Mouse (Mus musculus) ES-Bruce4 (cell line): ENCODE results near the gene Dnajc27. TPM values are rescaled to one million over a fixed set of nuclear protein-coding genes. Genes with fewer than 3 reads are reported as not detected.

ENCODE experiments used
- H3K27ac ChIP-seq: 2 replicates; pipeline ENCODE4 v1.5.1; 2012; ENCODE audit warnings: low read length, inconsistent platforms; ENCODE audit not compliant: insufficient read depth
- H3K27me3 ChIP-seq: 2 replicates; pipeline ENCODE4 v1.6.1; 2012; ENCODE audit warnings: mild to moderate bottlenecking, low read length, inconsistent platforms; ENCODE audit not compliant: control insufficient read depth, poor library complexity, insufficient read depth, severe bottlenecking
- H3K36me3 ChIP-seq: 2 replicates; pipeline ENCODE4 v1.6.1; 2012; ENCODE audit warnings: inconsistent platforms, mild to moderate bottlenecking, low read length, moderate library complexity; ENCODE audit not compliant: control insufficient read depth, poor library complexity, insufficient read depth, severe bottlenecking
- H3K4me1 ChIP-seq: one replicate; pipeline ENCODE4 v1.8.1; 2011; ENCODE audit warnings: low read length; ENCODE audit not compliant: control insufficient read depth, insufficient read depth
- H3K4me3 ChIP-seq: 2 replicates; pipeline ENCODE4 v1.5.1; 2011; ENCODE audit warnings: low read depth, mild to moderate bottlenecking, low read length
- H3K9ac ChIP-seq: 2 replicates; pipeline ENCODE4 v1.6.1; 2012; ENCODE audit warnings: low read depth, mild to moderate bottlenecking, inconsistent platforms; ENCODE audit not compliant: poor library complexity, severe bottlenecking
- H3K9me3 ChIP-seq: replicated peaks from 2 replicates; pipeline ENCODE4 v1.6.1; 2012; ENCODE audit warnings: mild to moderate bottlenecking, low read length, inconsistent platforms; ENCODE audit not compliant: control insufficient read depth, poor library complexity, insufficient read depth, severe bottlenecking
- CTCF ChIP-seq: IDR thresholded peaks from one replicate; pipeline ENCODE4 v1.8.1; 2011; ENCODE audit warnings: low read depth, low read length
- EP300 ChIP-seq: IDR thresholded peaks from 2 replicates; pipeline ENCODE4 v1.6.1; 2011; ENCODE audit warnings: low read depth, low read length; ENCODE audit not compliant: insufficient read depth
- POLR2A ChIP-seq: IDR thresholded peaks from one replicate; pipeline ENCODE4 v1.8.1; 2011; ENCODE audit warnings: low read length; ENCODE audit not compliant: insufficient read depth
- polyA plus RNA-seq: library from polyadenylated mRNA; stranded (reverse); fragments of >200 nt; gene quantifications from 2 replicates; pipeline ENCODE4 v1.2.4, GENCODE M21; 2011; ENCODE audit warnings: low read depth; ENCODE audit not compliant: missing spikeins, insufficient read depth, insufficient read length

Dnajc27 gene
- polyA plus RNA-seq, result 10.9 and 11.9 TPM in 2 replicates

GRCm38 (mm10) chr12:4082132-4083001 is at the start of gene Dnajc27:
Gene Dnajc27, plus strand, starts transcription at chr12:4082583.
- H3K4me1 ChIP-seq, result no peaks in the 10 kb centered on the region
- peak within 1 kb of the TSS; percentile 62 for H3K9ac ChIP-seq
- peak within 1 kb of the TSS; percentile 59; the same call in 1 of the 2 replicates for H3K27ac ChIP-seq
- H3K36me3 ChIP-seq, result peaks cover 10% of the 10 kb centered on the region
- peak; percentile 26 for TF ChIP-seq POLR2A
- no peak for TF ChIP-seq EP300
- TF ChIP-seq CTCF, result no peak
- H3K4me3 ChIP-seq, result peak within 1 kb of the TSS; percentile 83
- no peaks in the 10 kb centered on the region for H3K27me3 ChIP-seq
- no peaks in the 10 kb centered on the region for H3K9me3 ChIP-seq

DNA sequence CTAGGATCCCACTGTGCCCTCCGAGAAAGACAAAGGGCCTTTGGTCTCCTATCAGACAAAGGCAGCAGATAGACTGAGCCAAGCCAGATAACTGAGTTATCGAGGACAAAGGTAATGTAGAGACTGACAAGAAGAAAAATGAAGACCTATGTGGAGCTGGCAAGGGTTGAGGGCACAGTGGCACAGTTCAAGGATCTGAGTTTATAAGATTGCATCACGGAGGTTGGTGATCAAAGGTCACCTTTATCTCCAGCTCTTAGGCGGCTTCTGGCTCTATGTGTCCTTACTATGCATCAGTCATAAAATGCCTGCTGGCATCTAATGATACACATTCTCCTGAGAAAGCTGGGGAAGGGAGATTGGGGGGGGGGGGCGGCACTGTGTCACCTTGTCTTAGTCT is 46.2 kb upstream of the Dnajc27 start:
- no peaks in the 10 kb centered on the region; the same call in 1 of the 2 replicates for H3K27me3 ChIP-seq
- H3K4me1 ChIP-seq, result no peaks in the 10 kb centered on the region
- no peak overlapping the region for H3K9ac ChIP-seq
- H3K36me3 ChIP-seq, result no peaks in the 10 kb centered on the region
- no peak overlapping the region for H3K4me3 ChIP-seq
- H3K9me3 ChIP-seq, result no peaks in the 10 kb centered on the region
- no peak overlapping the region for H3K27ac ChIP-seq
- TF ChIP-seq CTCF (no peak), POLR2A (no peak), EP300 (no peak)

GRCm38 (mm10) chr12:4037511-4037910 is 44.9 kb upstream of the Dnajc27 start:
- TF ChIP-seq CTCF (no peak), EP300 (no peak), POLR2A (no peak)
- no peaks in the 10 kb centered on the region for H3K36me3 ChIP-seq
- no peaks in the 10 kb centered on the region for H3K4me1 ChIP-seq
- no peak overlapping the region for H3K27ac ChIP-seq
- no peaks in the 10 kb centered on the region; the same call in 1 of the 2 replicates for H3K27me3 ChIP-seq
- H3K9ac ChIP-seq, result no peak overlapping the region
- no peaks in the 10 kb centered on the region for H3K9me3 ChIP-seq
- peak overlapping the region; percentile 81; the same call in 1 of the 2 replicates for H3K4me3 ChIP-seq

GRCm38 (mm10) chr12:4038061-4039041 is 44.0 kb upstream of the Dnajc27 start, which contains the start of gene Efr3b:
Gene Efr3b, minus strand, starts transcription at chr12:4038915.
- TF ChIP-seq EP300 (no peak), CTCF (no peak), POLR2A (no peak)
- Histone ChIP-seq H3K9me3 (no peaks in the 10 kb centered on the region), H3K4me1 (no peaks in the 10 kb centered on the region), H3K9ac (peak within 1 kb of the TSS; percentile 26), H3K27me3 (no peaks in the 10 kb centered on the region; the same call in 1 of the 2 replicates), H3K27ac (no peak within 1 kb of the TSS), H3K36me3 (no peaks in the 10 kb centered on the region), H3K4me3 (peak within 1 kb of the TSS; percentile 81)

DNA sequence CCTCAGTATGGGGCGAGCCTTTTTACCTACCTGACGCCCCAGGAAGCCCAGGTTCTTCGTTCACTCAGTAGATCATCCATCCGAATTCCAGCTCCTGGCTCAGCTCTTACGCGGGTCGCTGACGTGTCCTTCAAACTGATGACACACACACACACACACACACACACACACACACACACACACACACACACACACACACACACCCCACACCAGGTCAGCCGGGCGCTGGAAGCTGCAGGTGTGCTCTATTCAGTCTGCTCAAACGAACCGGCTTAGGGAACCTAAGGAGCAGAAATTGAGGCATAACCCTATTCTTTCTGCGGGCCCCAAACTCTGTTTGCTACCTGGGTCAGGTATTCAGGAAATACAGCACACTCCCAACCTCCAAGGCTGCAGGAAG is 43.3 kb upstream of the Dnajc27 start:
- H3K36me3 ChIP-seq, result no peaks in the 10 kb centered on the region
- no peak overlapping the region for H3K27ac ChIP-seq
- H3K27me3 ChIP-seq, result no peaks in the 10 kb centered on the region; the same call in 1 of the 2 replicates
- H3K4me1 ChIP-seq, result no peaks in the 10 kb centered on the region
- TF ChIP-seq CTCF, result no peak
- TF ChIP-seq POLR2A, result no peak
- TF ChIP-seq EP300, result no peak
- peak overlapping the region; percentile 46 for H3K4me3 ChIP-seq
- no peaks in the 10 kb centered on the region for H3K9me3 ChIP-seq
- no peak overlapping the region for H3K9ac ChIP-seq
